Comparison of ENCODE assay signal across 19 mouse cellular contexts in genomic region chr6:93130946-93131685, GRCm38 (mm10).
DNase-seq lines count a peak whose midpoint lies in the region; ATAC-seq lines count a peak whose summit lies in the region.
"Had no signal": no experiment of that assay in that cellular context is flagged by ENCODE, and none has a peak within 500 bp of the region (broad histone marks: within the 10 kb centered on the region; RNA-seq: fewer than 3 reads in every experiment).

No protein-coding gene starts in this region.

- no peaks in the 10 kb centered on the region for H3K27me3 ChIP-seq in forebrain, embryonic 12.5 days
- H3K27me3 ChIP-seq in forebrain, embryonic 15.5 days, result no peaks in the 10 kb centered on the region
- no peaks in the 10 kb centered on the region; the same call in 1 of the 2 replicates for H3K27me3 ChIP-seq in embryonic facial prominence, embryonic 10.5 days (replicated peaks; ENCODE audit: low read depth, poor library complexity, severe bottlenecking)
- H3K27me3 ChIP-seq: heart, embryonic 12.5 days; hindbrain, embryonic 15.5 days had no signal

- no peak overlapping the region for H3K4me3 ChIP-seq in forebrain, embryonic 12.5 days (replicated peaks)
- H3K4me3 ChIP-seq in forebrain, embryonic 15.5 days, result no peak overlapping the region
- no peak overlapping the region for H3K4me3 ChIP-seq in embryonic facial prominence, embryonic 10.5 days
- H3K4me3 ChIP-seq: forebrain, embryonic 13.5 days; heart, embryonic 12.5 days; hindbrain, embryonic 15.5 days had no signal

- whole genome bisulfite sequencing in forebrain, embryonic 12.5 days, result 21% methylated on average over 4 of the region's 4 CpGs
- 13% methylated on average over 4 of the region's 4 CpGs for WGBS in forebrain, embryonic 15.5 days
- 32% methylated on average over 4 of the region's 4 CpGs for WGBS in embryonic facial prominence, embryonic 10.5 days

- no peaks in the 10 kb centered on the region for H3K9me3 ChIP-seq in forebrain, embryonic 12.5 days
- no peaks in the 10 kb centered on the region for H3K9me3 ChIP-seq in forebrain, embryonic 15.5 days
- no peaks in the 10 kb centered on the region for H3K9me3 ChIP-seq in embryonic facial prominence, embryonic 10.5 days
- H3K9me3 ChIP-seq: forebrain, embryonic 13.5 days; heart, embryonic 12.5 days; hindbrain, embryonic 15.5 days had no signal

- H3K27ac ChIP-seq in forebrain, embryonic 12.5 days, result 0 out of 2 replicates have a peak overlapping the region, but pooled peaks have one; percentile 13
- no peak overlapping the region for H3K27ac ChIP-seq in forebrain, embryonic 15.5 days (replicated peaks)
- no peak overlapping the region for H3K27ac ChIP-seq in embryonic facial prominence, embryonic 10.5 days (replicated peaks)
- H3K27ac ChIP-seq: forebrain, embryonic 13.5 days; hindbrain, embryonic 15.5 days had no signal

- H3K36me3 ChIP-seq in forebrain, embryonic 12.5 days (replicated peaks), result no peaks in the 10 kb centered on the region
- no peaks in the 10 kb centered on the region for H3K36me3 ChIP-seq in forebrain, embryonic 15.5 days
- H3K36me3 ChIP-seq in embryonic facial prominence, embryonic 10.5 days (replicated peaks), result no peaks in the 10 kb centered on the region
- H3K36me3 ChIP-seq: heart, embryonic 12.5 days; hindbrain, embryonic 15.5 days had no signal

- no peak overlapping the region for H3K4me2 ChIP-seq in forebrain, embryonic 12.5 days
- no peak overlapping the region for H3K4me2 ChIP-seq in forebrain, embryonic 15.5 days (replicated peaks)
- H3K4me2 ChIP-seq: forebrain, embryonic 13.5 days; heart, embryonic 12.5 days; hindbrain, embryonic 15.5 days had no signal

- no peak overlapping the region for H3K9ac ChIP-seq in forebrain, embryonic 12.5 days
- no peak overlapping the region for H3K9ac ChIP-seq in forebrain, embryonic 15.5 days (replicated peaks)
- H3K9ac ChIP-seq: forebrain, embryonic 13.5 days; heart, embryonic 12.5 days; hindbrain, embryonic 15.5 days had no signal

- no peaks in the 10 kb centered on the region for H3K4me1 ChIP-seq in forebrain, embryonic 12.5 days
- no peaks in the 10 kb centered on the region for H3K4me1 ChIP-seq in forebrain, embryonic 15.5 days
- peaks cover 12% of the 10 kb centered on the region for H3K4me1 ChIP-seq in embryonic facial prominence, embryonic 10.5 days
- H3K4me1 ChIP-seq: hindbrain, embryonic 15.5 days had no signal

- ATAC-seq in forebrain, embryonic 12.5 days (ENCODE audit: low FRiP score), result peak; percentile 79; the same call in 1 of the 2 replicates
- ATAC-seq in forebrain, embryonic 15.5 days (replicated peaks), result no peak
- ATAC-seq: forebrain, embryonic 13.5 days; intestine, embryonic 16.5 days had no signal

- peak; percentile 18 for DNase-seq in retina, postnatal 1 day
- no peak for DNase-seq in retina, embryonic 14.5 days (ENCODE audit: low spot score)
- peak; percentile 18 for DNase-seq in embryonic facial prominence, embryonic 10.5 days (ENCODE audit: low spot score)
- DNase-seq in urinary bladder, postnatal 10 days (ENCODE audit: low spot score), result no peak
- DNase-seq in ovary, postnatal 36 days (ENCODE audit: low spot score), result no peak
- DNase-seq in embryo, embryonic 11 days, result no peak
- DNase-seq: adrenal gland, postnatal 25 days; cerebellum, adult 11 months; cerebellum, adult 8-10 months; cerebellum, postnatal 14 days; gastrocnemius, postnatal 14 days; heart, postnatal 36 days; kidney, adult 2 months had no signal

Comparison
In these comparisons a context has a peak if more than half of its experiments do, and no peak if none do; other contexts are left out.
1. DNase-seq: peak in retina, postnatal 1 day (single experiment) and embryonic facial prominence, embryonic 10.5 days (single experiment); none in retina, embryonic 14.5 days (single experiment), urinary bladder, postnatal 10 days (single experiment), ovary, postnatal 36 days (single experiment) and embryo, embryonic 11 days (single experiment).